Mouse (Mus musculus) liver, embryonic 16.5 days (tissue): ENCODE data around the gene Tmed5. TPM values are rescaled to one million over a fixed set of nuclear protein-coding genes. Genes with fewer than 3 reads are reported as not detected.
A peak's percentile ranks its signal among the peaks of the same experiment; 100 is the strongest.

ENCODE experiments used
- ATAC-seq: fragments of 200-750 bp; cut with Nextera tagmentation; 2 replicates; pipeline ENCODE4 v1.8.0; 2017; ENCODE audit warnings: low read depth, mild to moderate bottlenecking, moderate number of reproducible peaks, moderate library complexity
- H3K27ac ChIP-seq: fragments of 300-500 bp; sonication (generic); 2 replicates; pipeline ENCODE4 v1.5.1; 2014; ENCODE audit warnings: mild to moderate bottlenecking, low read length
- H3K27me3 ChIP-seq: fragments of 300-500 bp; sonication (generic); 2 replicates; pipeline ENCODE4 v1.6.1; 2014; ENCODE audit warnings: low read depth, low read length, mixed read lengths; ENCODE audit not compliant: control insufficient read depth, insufficient read depth
- H3K36me3 ChIP-seq: fragments of 300-500 bp; sonication (generic); 2 replicates; pipeline ENCODE4 v1.6.1; 2014; ENCODE audit warnings: mild to moderate bottlenecking; ENCODE audit not compliant: control insufficient read depth, insufficient read depth
- H3K4me1 ChIP-seq: fragments of 300-500 bp; sonication (generic); 2 replicates; pipeline ENCODE4 v1.6.1; 2014; ENCODE audit warnings: low read depth, low read length, mixed read lengths; ENCODE audit not compliant: control insufficient read depth
- H3K4me2 ChIP-seq: fragments of 300-500 bp; sonication (generic); 2 replicates; pipeline ENCODE4 v1.6.1; 2014; ENCODE audit warnings: low read depth, low read length, mixed read lengths
- H3K4me3 ChIP-seq: fragments of 300-500 bp; sonication (generic); 2 replicates; pipeline ENCODE4 v1.5.1; 2014; ENCODE audit warnings: low read depth, mild to moderate bottlenecking, low read length
- H3K9ac ChIP-seq: fragments of 300-500 bp; sonication (generic); 2 replicates; pipeline ENCODE4 v1.6.1; 2014; ENCODE audit warnings: low read depth, low read length
- H3K9me3 ChIP-seq: fragments of 300-500 bp; sonication (generic); replicated peaks from 2 replicates; pipeline ENCODE4 v1.6.1; 2016; ENCODE audit warnings: low read length; ENCODE audit not compliant: control insufficient read depth
- WGBS: fragments of 180-500 bp; shearing (Covaris S2); extraction: QIAGEN DNeasy Blood & Tissue Kit; methylation state at CpG from one replicate; pipeline ENCODE4 v1.1.7; 2014; ENCODE audit not compliant: insufficient replicate concordance; 5-methylcytosine and 5-hydroxymethylcytosine counted together
- polyA plus RNA-seq: library from polyadenylated mRNA; unstranded; fragments of >200 nt; fragmentation: Nextera tagmentation; extraction: Ambion mirVana; gene quantifications from 2 replicates; pipeline ENCODE4 v1.2.1, GENCODE M21; 2015

Gene Tmed5
- polyA plus RNA-seq: 18.1 and 21.4 TPM in 2 replicates

- H3K27ac ChIP-seq: peak within 1 kb of the TSS; percentile 92
- H3K27me3 ChIP-seq: no peaks in the 10 kb centered on the region
- peaks cover 8% of the 10 kb centered on the region for H3K4me1 ChIP-seq
- peak within 1 kb of the TSS; percentile 95 for H3K4me2 ChIP-seq
- H3K36me3 ChIP-seq: 0 out of 2 replicates have a peak, but pooled peaks cover 1% of the 10 kb centered on the region
- H3K9me3 ChIP-seq: no peaks in the 10 kb centered on the region
- H3K4me3 ChIP-seq: peak within 1 kb of the TSS; percentile 72
- H3K9ac ChIP-seq: peak within 1 kb of the TSS; percentile 93
- under 1% methylated on average over 63 of the region's 65 CpGs for WGBS
- peak; percentile 99 for ATAC-seq
Measured at GRCm38 (mm10) chr5:108132441-108133243, at the start of gene Tmed5, which contains the start of gene Ccdc18. Gene Tmed5 (minus strand): TSS chr5:108132620. Gene Ccdc18 (plus strand): TSS chr5:108132875.

GRCm38 (mm10) chr5:108163695-108164094 lies 31.3 kb upstream of the Tmed5 start:
- no peak overlapping the region for H3K27ac ChIP-seq
- 33% methylated on average over 1 of the region's 1 CpGs for WGBS
- H3K4me1 ChIP-seq: no peaks in the 10 kb centered on the region
- H3K4me3 ChIP-seq: no peak overlapping the region
- H3K9me3 ChIP-seq: no peaks in the 10 kb centered on the region
- no peak overlapping the region for H3K9ac ChIP-seq
- no peaks in the 10 kb centered on the region for H3K27me3 ChIP-seq
- no peak for ATAC-seq
- no peak overlapping the region for H3K4me2 ChIP-seq
- H3K36me3 ChIP-seq: 0 out of 2 replicates have a peak, but pooled peaks cover 2% of the 10 kb centered on the region

DNA sequence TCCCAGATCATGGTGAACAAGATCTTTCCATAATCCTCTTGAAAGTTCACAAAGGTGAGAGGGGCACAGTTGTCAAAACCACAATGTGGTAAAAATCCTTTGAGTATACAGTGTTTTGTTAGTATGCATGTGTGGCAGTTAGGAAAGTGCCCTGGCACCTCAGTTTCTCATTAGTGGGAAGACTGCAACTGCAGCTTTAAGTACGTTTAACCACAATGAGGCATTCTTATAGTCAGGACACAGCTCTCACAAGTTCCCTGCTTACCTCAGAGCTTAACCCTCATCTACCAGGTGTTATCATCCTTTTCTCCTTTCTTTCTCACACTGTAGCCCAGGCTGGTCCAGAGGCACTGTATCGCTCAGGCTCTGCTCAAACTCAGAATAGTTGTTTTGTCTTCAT lies 28.4 kb upstream of the Tmed5 start:
- WGBS: 78% methylated on average over 2 of the region's 2 CpGs
- Histone ChIP-seq H3K4me2 (no peak overlapping the region), H3K27me3 (no peaks in the 10 kb centered on the region), H3K4me1 (no peaks in the 10 kb centered on the region), H3K4me3 (no peak overlapping the region), H3K9ac (no peak overlapping the region), H3K36me3 (0 out of 2 replicates have a peak, but pooled peaks cover 2% of the 10 kb centered on the region), H3K27ac (no peak overlapping the region), H3K9me3 (no peaks in the 10 kb centered on the region)
- ATAC-seq: no peak

- Histone ChIP-seq H3K4me3 (no peak overlapping the region), H3K36me3 (no peaks in the 10 kb centered on the region), H3K9me3 (no peaks in the 10 kb centered on the region), H3K4me1 (no peaks in the 10 kb centered on the region), H3K4me2 (no peak overlapping the region), H3K27ac (no peak overlapping the region), H3K9ac (no peak overlapping the region), H3K27me3 (no peaks in the 10 kb centered on the region)
- no peak for ATAC-seq
- 66% methylated on average over 1 of the region's 1 CpGs for WGBS
Measured at GRCm38 (mm10) chr5:108152592-108152991, 20.2 kb upstream of the Tmed5 start.

DNA sequence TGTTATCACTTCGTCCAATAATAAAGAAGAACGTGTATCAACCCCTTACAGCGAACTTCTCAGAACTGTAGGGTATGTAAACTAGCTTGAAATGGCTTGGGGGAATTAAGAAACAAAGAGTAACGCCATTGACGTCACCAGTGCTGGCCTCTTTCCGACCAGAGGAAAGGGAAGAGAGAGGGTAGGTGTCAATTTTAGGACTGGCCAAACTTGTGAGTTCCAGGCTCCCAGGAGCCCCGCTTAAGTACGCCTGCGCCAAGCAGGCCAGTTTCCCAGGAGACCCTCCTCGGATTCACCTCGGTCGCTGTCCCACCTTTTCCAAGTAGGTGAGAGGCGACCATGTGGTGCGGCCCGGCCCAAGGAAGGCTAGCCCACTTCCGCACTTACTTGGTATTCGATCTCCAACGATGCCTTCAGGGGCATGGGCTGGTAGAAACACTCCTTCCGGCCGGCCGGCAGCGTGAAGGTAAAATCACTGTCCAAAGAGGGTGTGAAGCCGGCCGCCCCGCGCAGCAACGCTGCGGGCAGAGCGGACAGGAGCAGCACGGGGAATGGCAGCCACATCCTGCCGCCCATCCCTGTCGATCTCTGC lies 475 bp downstream of the Tmed5 start:
- 0 out of 2 replicates have a peak, but pooled peaks cover 2% of the 10 kb centered on the region for H3K36me3 ChIP-seq
- H3K9ac ChIP-seq: peak overlapping the region; percentile 87
- H3K4me1 ChIP-seq: peaks cover 8% of the 10 kb centered on the region
- ATAC-seq: peak; percentile 9
- H3K9me3 ChIP-seq: no peaks in the 10 kb centered on the region
- peak overlapping the region; percentile 72 for H3K4me3 ChIP-seq
- peak overlapping the region; percentile 90 for H3K27ac ChIP-seq
- no peaks in the 10 kb centered on the region for H3K27me3 ChIP-seq
- 0% methylated on average over 32 of the region's 32 CpGs for WGBS
- H3K4me2 ChIP-seq: peak overlapping the region; percentile 95

- no peaks in the 10 kb centered on the region for H3K4me1 ChIP-seq
- H3K4me3 ChIP-seq: no peak overlapping the region
- no peak overlapping the region for H3K9ac ChIP-seq
- WGBS: 77% methylated on average over 9 of the region's 9 CpGs
- ATAC-seq: no peak
- H3K27me3 ChIP-seq: no peaks in the 10 kb centered on the region
- H3K4me2 ChIP-seq: no peak overlapping the region
- no peaks in the 10 kb centered on the region for H3K36me3 ChIP-seq
- no peaks in the 10 kb centered on the region for H3K9me3 ChIP-seq
- H3K27ac ChIP-seq: no peak overlapping the region
Measured at GRCm38 (mm10) chr5:108120221-108120900, 12.1 kb downstream of the Tmed5 start.

GRCm38 (mm10) chr5:108117693-108118092 lies 14.7 kb downstream of the Tmed5 start:
- no peak for ATAC-seq
- no peaks in the 10 kb centered on the region for H3K27me3 ChIP-seq
- 74% methylated on average over 4 of the region's 4 CpGs for WGBS
- no peak overlapping the region for H3K9ac ChIP-seq
- no peaks in the 10 kb centered on the region for H3K9me3 ChIP-seq
- no peak overlapping the region for H3K4me3 ChIP-seq
- no peaks in the 10 kb centered on the region for H3K36me3 ChIP-seq
- no peaks in the 10 kb centered on the region for H3K4me1 ChIP-seq
- no peak overlapping the region for H3K4me2 ChIP-seq
- no peak overlapping the region for H3K27ac ChIP-seq

DNA sequence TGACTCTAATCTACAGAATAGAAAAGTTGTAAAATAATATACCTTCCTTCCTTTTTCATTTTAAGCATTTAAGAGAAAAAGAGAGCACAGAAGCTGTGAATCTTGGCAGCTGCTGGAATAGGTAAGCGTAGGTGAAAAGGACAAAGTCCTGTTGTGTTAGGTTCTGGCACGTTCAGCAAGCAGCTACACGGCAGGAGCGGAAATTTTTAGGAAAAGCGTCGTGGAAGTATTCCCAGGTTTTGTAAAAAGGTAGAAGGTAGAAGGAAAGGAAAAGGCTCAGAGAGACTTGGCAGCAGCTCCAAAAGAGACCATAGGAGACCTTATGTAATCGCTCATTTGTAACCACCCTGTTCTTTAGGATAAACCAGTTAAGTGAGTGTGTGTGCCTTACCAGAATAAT lies 23.1 kb downstream of the Tmed5 start:
- H3K27ac ChIP-seq: no peak overlapping the region
- 80% methylated on average over 7 of the region's 7 CpGs for WGBS
- no peaks in the 10 kb centered on the region for H3K27me3 ChIP-seq
- H3K36me3 ChIP-seq: peaks cover 9% of the 10 kb centered on the region
- no peak overlapping the region for H3K4me2 ChIP-seq
- no peaks in the 10 kb centered on the region for H3K4me1 ChIP-seq
- H3K9me3 ChIP-seq: no peaks in the 10 kb centered on the region
- H3K9ac ChIP-seq: no peak overlapping the region
- no peak overlapping the region for H3K4me3 ChIP-seq
- ATAC-seq: no peak
